Mouse (Mus musculus) liver, adult 2 months (tissue): ENCODE measurements around the gene Nat8. TPM values are rescaled to one million over a fixed set of nuclear protein-coding genes. Genes with fewer than 3 reads are reported as not detected.
"Not testable (repeated sequence)": the region's sequence is repeated elsewhere in the genome, so short reads cannot be mapped to it uniquely, and the experiment has no call there.

Experiments used
- DNase-seq: peaks from one replicate; pipeline ENCODE4 v3.0.0-alpha.2; 2011; ENCODE audit warnings: low read depth, low spot score; ENCODE audit errors: extremely low read depth
- H3K27ac ChIP-seq: fragments of 200-500 bp; replicated peaks from 2 replicates; pipeline ENCODE4 v1.5.1; 2012; ENCODE audit warnings: low read depth, mild to moderate bottlenecking, control low read depth, inconsistent platforms, low read length; ENCODE audit not compliant: insufficient read depth
- H3K27me3 ChIP-seq: fragments of 200-500 bp; 2 replicates; pipeline ENCODE4 v1.6.1; 2012; ENCODE audit warnings: mild to moderate bottlenecking, moderate library complexity, low read length, inconsistent platforms; ENCODE audit not compliant: control insufficient read depth, insufficient read depth
- H3K36me3 ChIP-seq: fragments of 200-500 bp; 2 replicates; pipeline ENCODE4 v1.6.1; 2012; ENCODE audit warnings: low read length, inconsistent platforms; ENCODE audit not compliant: control insufficient read depth, insufficient read depth
- H3K4me1 ChIP-seq: fragments of 200-500 bp; 2 replicates; pipeline ENCODE4 v1.6.1; 2011; ENCODE audit warnings: low read length; ENCODE audit not compliant: control insufficient read depth, insufficient read depth
- H3K4me3 ChIP-seq: fragments of 200-500 bp; 2 replicates; pipeline ENCODE4 v1.5.1; 2011; ENCODE audit warnings: low read depth, mild to moderate bottlenecking, control low read depth, low read length, moderate library complexity; ENCODE audit not compliant: insufficient read depth
- H3K79me2 ChIP-seq: fragments of 200-500 bp; 2 replicates; pipeline ENCODE4 v1.6.1; 2012; ENCODE audit warnings: inconsistent platforms, mild to moderate bottlenecking, low read length, moderate library complexity; ENCODE audit not compliant: control insufficient read depth, insufficient read depth
- H3K9ac ChIP-seq: fragments of 200-500 bp; 2 replicates; pipeline ENCODE4 v1.6.1; 2012; ENCODE audit warnings: low read depth, mild to moderate bottlenecking, control low read depth, inconsistent platforms, low read length
- CTCF ChIP-seq: fragments of 200-500 bp; IDR thresholded peaks from 2 replicates; pipeline ENCODE4 v1.5.1; 2011; ENCODE audit warnings: low read depth, low read length, control low read depth
- POLR2A ChIP-seq: fragments of 200-500 bp; IDR thresholded peaks from 2 replicates; pipeline ENCODE4 v1.6.1; 2011; ENCODE audit warnings: low read length, control low read depth; ENCODE audit not compliant: insufficient read depth; ENCODE audit errors: extremely low read depth
- WGBS: fragments of 180-500 bp; shearing (Covaris S2); methylation state at CpG from one replicate; pipeline ENCODE4 v1.1.7; 2018; 5-methylcytosine and 5-hydroxymethylcytosine counted together
- polyA plus RNA-seq: library from polyadenylated mRNA; depleted of rRNA; stranded (reverse); fragments of >200 nt; gene quantifications from 2 replicates; pipeline ENCODE4 v1.2.3, GENCODE M21; 2012; rRNA removed
- total RNA-seq: library from RNA; depleted of rRNA; stranded (reverse); fragments of >200 nt; gene quantifications from 2 replicates; pipeline ENCODE4 v1.2.3, GENCODE M21; 2014; rRNA removed

Gene Nat8
- total RNA-seq, result 0.18 and 0.27 TPM in 2 replicates
- 1.2 and 3.4 TPM in 2 replicates for polyA plus RNA-seq

GRCm38 (mm10) chr6:85831796-85832321, at the start of gene Nat8:
Nat8 (minus strand) TSS chr6:85832082.
- peaks cover 4% of the 10 kb centered on the region for H3K4me1 ChIP-seq
- no peak within 1 kb of the TSS; the same call in 1 of the 2 replicates for H3K4me3 ChIP-seq
- no peaks in the 10 kb centered on the region for H3K36me3 ChIP-seq
- 56% methylated on average over 7 of the region's 7 CpGs for WGBS
- H3K9ac ChIP-seq, result no peak within 1 kb of the TSS; the same call in 1 of the 2 replicates
- H3K27ac ChIP-seq, result 0 out of 2 replicates have a peak within 1 kb of the TSS, but pooled peaks have one; percentile 22
- no peaks in the 10 kb centered on the region for H3K27me3 ChIP-seq
- DNase-seq, result peak; percentile 84
- H3K79me2 ChIP-seq, result no peaks in the 10 kb centered on the region
- TF ChIP-seq POLR2A, result no peak
- no peak for TF ChIP-seq CTCF

GRCm38 (mm10) chr6:85869006-85869405, 37.1 kb upstream of the Nat8 start, which contains the start of gene Nat8f2:
Nat8f2 (minus strand) TSS chr6:85869158.
- WGBS, result 22% methylated on average over 5 of the region's 5 CpGs
- peak within 1 kb of the TSS; percentile 69 for H3K4me3 ChIP-seq
- peak; percentile 99 for DNase-seq

GRCm38 (mm10) chr6:85867726-85868690, 36.1 kb upstream of the Nat8 start:
- WGBS, result 24% methylated on average over 8 of the region's 8 CpGs
- peaks cover 8% of the 10 kb centered on the region; the same call in 1 of the 2 replicates for H3K4me1 ChIP-seq
- H3K27me3 ChIP-seq, result no peaks in the 10 kb centered on the region
- no peak for TF ChIP-seq CTCF
- TF ChIP-seq POLR2A, result 0 out of 2 replicates have a peak, but pooled peaks have one; percentile 16
- H3K79me2 ChIP-seq, result 0 out of 2 replicates have a peak, but pooled peaks cover 6% of the 10 kb centered on the region
- H3K4me3 ChIP-seq, result peak overlapping the region; percentile 69
- H3K36me3 ChIP-seq, result peaks cover 4% of the 10 kb centered on the region; the same call in 1 of the 2 replicates
- peak overlapping the region; percentile 100 for H3K27ac ChIP-seq
- H3K9ac ChIP-seq, result peak overlapping the region; percentile 96
- DNase-seq, result peak; percentile 59

More at GRCm38 (mm10) chr6:85869006-85869405, 37.1 kb upstream of the Nat8 start, which contains the start of gene Nat8f2:
- not testable (repeated sequence) for H3K4me1 ChIP-seq, H3K27me3 ChIP-seq, H3K79me2 ChIP-seq, H3K36me3 ChIP-seq
- Histone ChIP-seq H3K9ac (peak within 1 kb of the TSS; percentile 96), H3K27ac (peak within 1 kb of the TSS; percentile 100)

GRCm38 (mm10) chr6:85866995-85867394, 35.1 kb upstream of the Nat8 start:
- peaks cover 11% of the 10 kb centered on the region; the same call in 1 of the 2 replicates for H3K4me1 ChIP-seq
- peak overlapping the region; percentile 35 for H3K9ac ChIP-seq
- H3K27me3 ChIP-seq, H3K79me2 ChIP-seq, H3K36me3 ChIP-seq: not testable (repeated sequence)
- peak overlapping the region; percentile 100 for H3K27ac ChIP-seq
- DNase-seq, result peak; percentile 57
- peak overlapping the region; percentile 69 for H3K4me3 ChIP-seq
- 21% methylated on average over 1 of the region's 1 CpGs for WGBS

- H3K9ac ChIP-seq, result peak overlapping the region; percentile 35
- H3K27ac ChIP-seq, result peak overlapping the region; percentile 100
- H3K79me2 ChIP-seq, H3K27me3 ChIP-seq, H3K36me3 ChIP-seq: not testable (repeated sequence)
- 27% methylated on average over 3 of the region's 3 CpGs for WGBS
- H3K4me1 ChIP-seq, result peaks cover 16% of the 10 kb centered on the region
- peak overlapping the region; percentile 13; the same call in 1 of the 2 replicates for H3K4me3 ChIP-seq
- peak; percentile 93 for DNase-seq
Observed at GRCm38 (mm10) chr6:85866166-85866565, 34.3 kb upstream of the Nat8 start.
